Mouse (Mus musculus): ENCODE measurements around the gene Bdh1. TPM values are rescaled to one million over a fixed set of nuclear protein-coding genes. Genes with fewer than 3 reads are reported as not detected.

Gene Bdh1
- polyA plus RNA-seq, 1 experiment from 2014 or later, result 43.4 TPM

- Histone ChIP-seq H3K27me3 (peaks cover 15% of the 10 kb centered on the region), H3K36me3 (no peaks in the 10 kb centered on the region), H3K27ac (peak overlapping the region; percentile 77), H3K4me2 (peak overlapping the region; percentile 96), H3K9ac (peak overlapping the region; percentile 37; the same call in 1 of the 2 replicates), H3K9me3 (no peaks in the 10 kb centered on the region), H3K4me1 (peaks cover 22% of the 10 kb centered on the region), H3K4me3 (peak overlapping the region; percentile 65)
- ATAC-seq (ENCODE audit: insufficient number of reproducible peaks, low FRiP score, low TSS enrichment, low read depth), result peak; percentile 94
- WGBS, result 0% methylated on average over 48 of the region's 49 CpGs
These were observed 7.5 kb downstream of the Bdh1 start for GRCm38 (mm10) chr16:31429471-31430155.

DNA sequence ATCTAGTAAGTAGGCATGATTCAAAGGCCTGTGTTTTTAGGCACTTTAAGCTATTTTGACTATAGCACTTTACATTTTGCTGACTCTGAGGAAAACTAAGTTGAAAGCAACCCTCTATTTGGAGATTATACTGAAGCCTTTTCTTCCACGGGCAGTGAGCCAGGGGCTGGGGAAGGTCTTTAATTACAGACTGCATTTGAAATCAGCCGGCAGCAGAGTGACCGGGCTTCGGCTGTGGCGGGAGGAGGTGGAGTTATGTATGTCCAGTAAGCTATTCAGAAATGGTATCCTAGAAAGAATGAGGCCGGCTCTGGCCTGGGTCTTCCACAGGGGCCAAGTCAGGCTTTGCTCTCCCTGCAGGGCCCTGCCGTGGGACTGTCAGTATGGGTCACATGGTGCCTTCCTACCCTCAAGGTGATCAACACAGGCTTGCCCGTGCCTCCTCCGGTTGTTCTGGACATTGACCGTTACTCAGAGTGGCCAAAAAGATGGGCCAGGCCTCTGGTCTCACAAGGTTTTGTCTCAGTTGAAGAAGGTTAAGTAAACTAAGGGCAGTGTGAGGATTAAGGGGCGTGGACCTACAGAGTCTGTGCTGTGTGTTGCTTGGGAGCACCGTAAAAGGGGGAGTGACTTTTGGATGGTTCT is 11.5 kb downstream of the Bdh1 start:
- H3K27ac ChIP-seq, result peak overlapping the region; percentile 59
- no peaks in the 10 kb centered on the region for H3K36me3 ChIP-seq
- no peaks in the 10 kb centered on the region for H3K9me3 ChIP-seq
- 0 out of 2 replicates have a peak overlapping the region, but pooled peaks have one; percentile 8 for H3K9ac ChIP-seq
- no peaks in the 10 kb centered on the region for H3K27me3 ChIP-seq
- WGBS, result 67% methylated on average over 12 of the region's 12 CpGs
- no peak overlapping the region for H3K4me3 ChIP-seq
- no peak for ATAC-seq (ENCODE audit: insufficient number of reproducible peaks, low FRiP score, low TSS enrichment, low read depth)
- no peak overlapping the region for H3K4me2 ChIP-seq
- H3K4me1 ChIP-seq, result peaks cover 16% of the 10 kb centered on the region

- 87% methylated on average over 4 of the region's 4 CpGs for WGBS
These were observed 13.1 kb downstream of the Bdh1 start for GRCm38 (mm10) chr16:31435146-31435545.

GRCm38 (mm10) chr16:31436085-31436484 is 14.0 kb downstream of the Bdh1 start:
- no peaks in the 10 kb centered on the region for H3K27me3 ChIP-seq
- H3K9ac ChIP-seq, result no peak overlapping the region
- H3K4me1 ChIP-seq, result 0 out of 2 replicates have a peak, but pooled peaks cover 3% of the 10 kb centered on the region
- 44% methylated on average over 9 of the region's 9 CpGs for WGBS
- no peak overlapping the region for H3K4me2 ChIP-seq
- H3K36me3 ChIP-seq, result peaks cover 6% of the 10 kb centered on the region; the same call in 1 of the 2 replicates
- H3K9me3 ChIP-seq, result no peaks in the 10 kb centered on the region
- H3K27ac ChIP-seq, result no peak overlapping the region
- no peak overlapping the region for H3K4me3 ChIP-seq
- ATAC-seq (ENCODE audit: insufficient number of reproducible peaks, low FRiP score, low TSS enrichment, low read depth), result no peak

More at GRCm38 (mm10) chr16:31435146-31435545, 13.1 kb downstream of the Bdh1 start:
- Histone ChIP-seq H3K4me1 (peaks cover 4% of the 10 kb centered on the region), H3K4me2 (no peak overlapping the region), H3K27ac (no peak overlapping the region), H3K4me3 (no peak overlapping the region), H3K9ac (no peak overlapping the region), H3K36me3 (0 out of 2 replicates have a peak, but pooled peaks cover 6% of the 10 kb centered on the region), H3K27me3 (no peaks in the 10 kb centered on the region), H3K9me3 (no peaks in the 10 kb centered on the region)
- ATAC-seq (ENCODE audit: insufficient number of reproducible peaks, low FRiP score, low TSS enrichment, low read depth), result no peak

GRCm38 (mm10) chr16:31437358-31437757 is 15.3 kb downstream of the Bdh1 start:
- 77% methylated on average over 11 of the region's 11 CpGs for WGBS
- Histone ChIP-seq H3K4me2 (no peak overlapping the region), H3K27me3 (no peaks in the 10 kb centered on the region), H3K36me3 (peaks cover 6% of the 10 kb centered on the region; the same call in 1 of the 2 replicates), H3K27ac (no peak overlapping the region), H3K9ac (no peak overlapping the region), H3K4me1 (0 out of 2 replicates have a peak, but pooled peaks cover 3% of the 10 kb centered on the region), H3K9me3 (no peaks in the 10 kb centered on the region), H3K4me3 (no peak overlapping the region)
- no peak for ATAC-seq (ENCODE audit: insufficient number of reproducible peaks, low FRiP score, low TSS enrichment, low read depth)

DNA sequence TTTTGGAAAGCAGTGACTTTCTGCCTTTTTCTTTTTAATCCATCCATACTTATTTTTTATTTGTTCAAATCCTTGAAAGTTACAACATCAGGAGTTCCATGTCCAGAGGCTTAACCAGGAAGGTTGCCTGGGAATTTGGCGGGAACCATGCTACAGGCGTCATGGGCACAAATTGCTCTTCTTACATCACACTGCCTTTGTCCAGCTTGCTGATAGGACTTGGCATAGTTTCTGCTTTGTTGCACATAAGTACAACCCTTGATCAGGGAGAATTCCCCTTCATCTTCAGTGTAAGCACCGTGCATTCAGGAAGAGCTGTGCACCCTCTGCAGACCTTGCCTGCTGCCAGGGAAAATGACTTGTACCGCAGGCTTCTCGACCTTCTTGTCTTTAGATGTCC is 17.4 kb downstream of the Bdh1 start:
- no peak for ATAC-seq (ENCODE audit: insufficient number of reproducible peaks, low FRiP score, low TSS enrichment, low read depth)
- no peak overlapping the region for H3K4me3 ChIP-seq
- H3K4me2 ChIP-seq, result no peak overlapping the region
- 91% methylated on average over 5 of the region's 5 CpGs for WGBS
- H3K9ac ChIP-seq, result no peak overlapping the region
- peaks cover 6% of the 10 kb centered on the region; the same call in 1 of the 2 replicates for H3K36me3 ChIP-seq
- no peaks in the 10 kb centered on the region for H3K4me1 ChIP-seq
- H3K27me3 ChIP-seq, result no peaks in the 10 kb centered on the region
- no peaks in the 10 kb centered on the region for H3K9me3 ChIP-seq
- no peak overlapping the region for H3K27ac ChIP-seq

GRCm38 (mm10) chr16:31440046-31440445 is 18.0 kb downstream of the Bdh1 start:
- H3K4me3 ChIP-seq, result no peak overlapping the region
- H3K4me1 ChIP-seq, result no peaks in the 10 kb centered on the region
- no peaks in the 10 kb centered on the region for H3K9me3 ChIP-seq
- H3K27me3 ChIP-seq, result no peaks in the 10 kb centered on the region
- WGBS, result 98% methylated on average over 1 of the region's 1 CpGs
- H3K36me3 ChIP-seq, result peaks cover 6% of the 10 kb centered on the region; the same call in 1 of the 2 replicates
- no peak for ATAC-seq (ENCODE audit: insufficient number of reproducible peaks, low FRiP score, low TSS enrichment, low read depth)
- H3K9ac ChIP-seq, result no peak overlapping the region
- no peak overlapping the region for H3K27ac ChIP-seq
- no peak overlapping the region for H3K4me2 ChIP-seq

DNA sequence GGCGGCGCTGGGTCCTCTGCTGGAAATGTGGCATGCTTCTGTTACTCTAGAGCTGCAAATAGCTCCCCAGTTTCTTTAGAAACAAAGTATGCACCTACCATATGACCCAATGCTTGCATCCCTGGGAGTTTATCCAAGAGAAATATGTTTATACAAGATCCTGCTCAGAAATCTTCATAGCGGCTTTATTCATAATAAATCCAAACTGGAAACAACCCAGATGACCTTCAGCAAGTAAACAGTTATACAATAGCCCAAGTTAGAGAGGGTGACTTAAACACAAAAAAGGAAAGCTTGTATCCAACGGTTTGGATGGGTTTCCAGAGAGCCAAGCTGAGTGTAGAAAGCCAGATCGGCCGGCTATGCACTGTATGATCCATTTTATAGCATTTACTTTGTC is 22.4 kb downstream of the Bdh1 start:
- WGBS, result 92% methylated on average over 6 of the region's 6 CpGs
- ATAC-seq (ENCODE audit: insufficient number of reproducible peaks, low FRiP score, low TSS enrichment, low read depth), result no peak
- H3K9me3 ChIP-seq, result no peaks in the 10 kb centered on the region
- no peak overlapping the region for H3K4me3 ChIP-seq
- H3K27me3 ChIP-seq, result no peaks in the 10 kb centered on the region
- no peak overlapping the region for H3K4me2 ChIP-seq
- no peak overlapping the region for H3K9ac ChIP-seq
- H3K36me3 ChIP-seq, result peaks cover 13% of the 10 kb centered on the region; the same call in 1 of the 2 replicates
- no peaks in the 10 kb centered on the region for H3K4me1 ChIP-seq
- H3K27ac ChIP-seq, result no peak overlapping the region

- Histone ChIP-seq H3K4me1 (no peaks in the 10 kb centered on the region), H3K27me3 (no peaks in the 10 kb centered on the region), H3K36me3 (peaks cover 12% of the 10 kb centered on the region), H3K27ac (no peak overlapping the region), H3K9me3 (no peaks in the 10 kb centered on the region), H3K4me2 (no peak overlapping the region), H3K9ac (no peak overlapping the region), H3K4me3 (no peak overlapping the region)
- 71% methylated on average over 15 of the region's 15 CpGs for WGBS
- no peak for ATAC-seq (ENCODE audit: insufficient number of reproducible peaks, low FRiP score, low TSS enrichment, low read depth)
These were observed 24.2 kb downstream of the Bdh1 start for GRCm38 (mm10) chr16:31446067-31446853.

DNA sequence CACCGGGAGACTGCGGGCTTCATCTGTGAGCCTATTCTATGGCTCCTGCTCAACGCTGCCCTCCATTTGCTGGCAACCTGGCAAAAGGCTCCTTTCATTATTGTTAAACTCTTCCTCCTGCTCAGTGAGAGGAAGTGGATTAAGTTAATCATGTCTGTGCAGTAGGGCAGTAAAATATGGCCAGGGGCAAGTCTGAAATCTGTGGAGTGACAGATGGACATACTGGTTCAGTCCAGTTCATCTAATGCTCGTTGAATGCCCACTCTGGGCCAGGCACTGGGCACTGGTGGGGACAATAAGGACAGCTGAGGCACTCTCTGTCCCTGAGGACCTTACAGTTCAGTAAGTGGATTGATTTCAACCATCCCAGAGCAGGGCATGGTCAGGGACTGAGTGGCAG is 27.9 kb downstream of the Bdh1 start:
- Histone ChIP-seq H3K4me2 (no peak overlapping the region), H3K4me3 (no peak overlapping the region)
- no peak for ATAC-seq (ENCODE audit: insufficient number of reproducible peaks, low FRiP score, low TSS enrichment, low read depth)

GRCm38 (mm10) chr16:31451235-31451634 is 29.2 kb downstream of the Bdh1 start:
- no peak for ATAC-seq (ENCODE audit: insufficient number of reproducible peaks, low FRiP score, low TSS enrichment, low read depth)
- Histone ChIP-seq H3K9me3 (no peaks in the 10 kb centered on the region), H3K4me3 (no peak overlapping the region), H3K36me3 (peaks cover 12% of the 10 kb centered on the region), H3K27me3 (no peaks in the 10 kb centered on the region), H3K27ac (no peak overlapping the region), H3K4me1 (peaks cover 9% of the 10 kb centered on the region; the same call in 1 of the 2 replicates), H3K4me2 (no peak overlapping the region), H3K9ac (no peak overlapping the region)
- WGBS, result 65% methylated on average over 3 of the region's 3 CpGs

More for the DNA sequence above, 27.9 kb downstream of the Bdh1 start:
- H3K9me3 ChIP-seq, result no peaks in the 10 kb centered on the region
- H3K36me3 ChIP-seq, result peaks cover 12% of the 10 kb centered on the region
- no peak overlapping the region for H3K9ac ChIP-seq
- 0 out of 2 replicates have a peak, but pooled peaks cover 1% of the 10 kb centered on the region for H3K4me1 ChIP-seq
- no peak overlapping the region for H3K27ac ChIP-seq
- H3K27me3 ChIP-seq, result no peaks in the 10 kb centered on the region
- 71% methylated on average over 4 of the region's 4 CpGs for WGBS

All from limb, embryonic 15.5 days (tissue).